Mouse (Mus musculus) C2C12 (cell line): Measurements from ENCODE around the gene Lefty1.
"Not testable (repeated sequence)": the region's sequence is repeated elsewhere in the genome, so short reads cannot be mapped to it uniquely, and the experiment has no call there.

ENCODE experiments used
- CEBPB ChIP-seq: IDR thresholded peaks from one replicate; pipeline ENCODE4 v1.6.1; 2011; ENCODE audit warnings: low read depth, mild to moderate bottlenecking, control low read depth, moderate library complexity
- CTCF ChIP-seq: IDR thresholded peaks from one replicate; pipeline ENCODE4 v1.5.1; 2011; ENCODE audit not compliant: control insufficient read depth, insufficient read depth, insufficient read length
- FOSL1 ChIP-seq: IDR thresholded peaks from one replicate; pipeline ENCODE4 v1.8.0; 2011; ENCODE audit warnings: mild to moderate bottlenecking, low read length; ENCODE audit not compliant: poor library complexity, insufficient read depth, severe bottlenecking
- MAX ChIP-seq: IDR thresholded peaks from one replicate; pipeline ENCODE4 v1.6.1; 2011; ENCODE audit warnings: mild to moderate bottlenecking, control low read depth
- MYOD1 ChIP-seq: IDR thresholded peaks from one replicate; pipeline ENCODE4 v1.6.1; 2011; ENCODE audit warnings: low read depth; ENCODE audit not compliant: control insufficient read depth, insufficient read length
- MYOG ChIP-seq: IDR thresholded peaks from one replicate; pipeline ENCODE4 v1.6.1; 2011; ENCODE audit not compliant: control insufficient read depth, insufficient read length; ENCODE audit errors: extremely low read depth
- USF1 ChIP-seq: IDR thresholded peaks from one replicate; pipeline ENCODE4 v1.6.1; 2011; ENCODE audit warnings: low read depth, mild to moderate bottlenecking, control low read depth, moderate library complexity

- not testable (repeated sequence) for TF ChIP-seq FOSL1, CTCF, MYOG, USF1, MAX, CEBPB, MYOD1
Measured at GRCm38 (mm10) chr1:180937631-180938030, 2.8 kb downstream of the Lefty1 start.
